Mouse (Mus musculus): ENCODE measurements around the gene Lrrc15. TPM values are rescaled to one million over a fixed set of nuclear protein-coding genes. Genes with fewer than 3 reads are reported as not detected.

Gene Lrrc15
- polyA plus RNA-seq, 1 experiment from 2014 or later, result 0.26 TPM

DNA sequence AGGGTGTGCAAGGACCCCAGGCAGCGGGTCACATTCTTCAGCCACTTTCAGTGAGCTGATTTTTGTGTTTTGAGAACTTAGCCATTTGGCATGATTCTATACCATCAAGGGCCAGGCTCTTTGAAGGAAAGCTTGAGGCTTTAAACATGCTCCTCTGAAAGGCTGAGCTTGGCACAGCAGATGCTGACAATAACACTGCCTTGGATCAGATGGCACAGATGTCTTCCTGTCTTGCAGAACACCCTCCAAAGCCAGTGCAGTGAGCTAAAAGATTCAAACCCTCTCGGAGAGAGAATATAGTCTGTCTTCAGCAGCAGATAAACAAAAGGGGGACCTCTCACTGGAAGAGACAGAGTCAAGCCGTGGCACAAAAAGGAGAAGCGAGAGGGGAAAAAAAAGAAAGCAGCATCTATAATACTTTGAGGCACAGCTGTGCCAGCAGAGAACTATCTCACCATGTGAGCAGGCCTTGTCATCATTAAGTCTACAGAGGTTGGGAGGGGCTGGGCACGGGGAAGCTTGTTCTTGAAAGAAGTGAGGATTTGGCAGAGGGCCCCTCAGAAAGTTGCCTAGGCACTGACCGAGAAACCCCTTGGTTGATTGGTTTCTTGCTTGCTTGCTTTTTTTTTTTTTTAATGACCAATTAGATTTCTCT is 11.0 kb downstream of the Lrrc15 start:
- Histone ChIP-seq H3K27me3 (peaks cover 30% of the 10 kb centered on the region), H3K4me3 (no peak overlapping the region), H3K27ac (no peak overlapping the region), H3K4me2 (no peak overlapping the region), H3K36me3 (no peaks in the 10 kb centered on the region), H3K9me3 (no peaks in the 10 kb centered on the region), H3K4me1 (replicated peaks) (peaks cover 7% of the 10 kb centered on the region), H3K9ac (no peak overlapping the region)
- ATAC-seq (ENCODE audit: low FRiP score), result no peak
- WGBS, result 53% methylated on average over 6 of the region's 6 CpGs

DNA sequence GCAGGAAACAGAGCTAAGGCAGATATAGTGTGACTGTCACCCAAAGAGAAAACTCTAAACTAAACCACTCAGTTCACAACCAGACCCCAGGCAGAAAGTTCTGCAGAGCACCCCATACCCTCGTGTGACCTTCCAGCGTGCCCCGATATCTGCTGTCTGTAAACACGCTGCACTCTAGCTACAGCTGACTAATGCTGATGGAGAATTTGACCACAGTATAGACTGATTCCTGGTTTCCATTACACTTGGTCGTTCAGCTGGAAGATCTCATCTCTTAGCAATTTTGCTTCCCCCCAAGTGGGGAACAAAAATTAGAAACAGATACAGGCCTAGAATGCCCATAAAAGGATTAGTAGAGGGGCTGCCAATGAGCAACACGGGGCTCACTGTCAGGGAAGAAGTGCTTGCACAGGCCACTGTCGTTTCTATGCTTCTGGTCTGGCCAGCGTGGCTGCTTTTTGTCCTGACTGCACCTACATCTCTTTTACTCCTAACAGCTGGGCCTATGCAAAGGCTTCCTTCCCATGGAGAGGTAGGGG is 11.8 kb downstream of the Lrrc15 start:
- Histone ChIP-seq H3K27me3 (peaks cover 29% of the 10 kb centered on the region), H3K4me3 (no peak overlapping the region), H3K9ac (no peak overlapping the region), H3K27ac (no peak overlapping the region), H3K4me1 (replicated peaks) (peaks cover 7% of the 10 kb centered on the region), H3K9me3 (no peaks in the 10 kb centered on the region), H3K36me3 (no peaks in the 10 kb centered on the region), H3K4me2 (no peak overlapping the region)
- ATAC-seq (ENCODE audit: low FRiP score), result no peak
- WGBS, result 71% methylated on average over 8 of the region's 8 CpGs

DNA sequence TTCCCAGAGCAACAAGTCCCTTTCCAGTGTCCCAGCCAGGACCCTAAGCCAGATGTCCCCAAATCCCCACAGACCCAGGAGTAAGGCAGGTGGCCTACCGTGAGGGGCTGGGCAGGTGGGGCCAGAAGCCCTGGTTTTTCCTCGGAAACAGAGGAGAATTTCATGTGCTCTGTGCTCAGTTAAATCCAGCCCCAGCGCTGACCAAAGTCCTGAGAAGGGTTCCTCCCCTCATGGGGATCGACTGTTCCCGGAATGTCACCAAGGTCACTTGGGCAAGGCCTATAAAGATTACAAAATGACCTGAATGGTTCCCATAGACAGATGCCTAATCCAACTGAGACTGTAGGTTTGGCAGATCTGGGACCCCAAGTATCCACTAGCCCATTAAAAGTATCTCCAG is 15.7 kb downstream of the Lrrc15 start, which contains the start of gene Cpn2:
TSS of gene Cpn2 (minus strand) at position 141 of the 400 bp plus-strand sequence.
- H3K4me3 ChIP-seq, result no peak within 1 kb of the TSS
- no peaks in the 10 kb centered on the region for H3K36me3 ChIP-seq
- no peak within 1 kb of the TSS for H3K27ac ChIP-seq
- H3K27me3 ChIP-seq, result peaks cover 32% of the 10 kb centered on the region
- H3K9me3 ChIP-seq, result no peaks in the 10 kb centered on the region
- H3K4me1 ChIP-seq (replicated peaks), result peaks cover 7% of the 10 kb centered on the region
- 74% methylated on average over 5 of the region's 5 CpGs for WGBS
- H3K4me2 ChIP-seq, result no peak within 1 kb of the TSS
- H3K9ac ChIP-seq, result no peak within 1 kb of the TSS
- no peak for ATAC-seq (ENCODE audit: low FRiP score)

DNA sequence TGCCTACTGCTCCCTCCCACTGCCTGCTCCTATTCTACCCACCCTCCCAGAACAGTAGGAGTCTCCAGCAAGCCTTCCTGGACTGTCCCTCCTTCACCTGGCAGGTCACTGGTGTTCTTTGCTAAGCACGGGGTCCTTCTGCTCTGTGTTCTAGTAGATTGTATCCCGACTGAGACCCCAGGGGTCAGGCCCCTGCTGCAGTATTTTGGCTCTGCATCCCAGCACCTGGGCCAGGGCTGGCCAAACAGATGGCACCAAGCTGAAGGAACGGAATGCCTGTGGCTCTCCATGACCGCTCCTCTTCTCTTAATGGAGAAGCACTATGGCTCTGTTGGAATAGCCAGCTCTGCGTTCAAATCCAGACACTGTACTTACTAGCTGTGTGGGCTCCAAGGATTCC is 16.5 kb downstream of the Lrrc15 start:
- no peak for ATAC-seq (ENCODE audit: low FRiP score)
- Histone ChIP-seq H3K9me3 (no peaks in the 10 kb centered on the region), H3K27me3 (peaks cover 32% of the 10 kb centered on the region), H3K4me1 (replicated peaks) (peaks cover 4% of the 10 kb centered on the region; the same call in 1 of the 2 replicates), H3K36me3 (no peaks in the 10 kb centered on the region), H3K4me3 (no peak overlapping the region), H3K4me2 (no peak overlapping the region), H3K9ac (no peak overlapping the region), H3K27ac (no peak overlapping the region)
- WGBS, result 78% methylated on average over 5 of the region's 5 CpGs

DNA sequence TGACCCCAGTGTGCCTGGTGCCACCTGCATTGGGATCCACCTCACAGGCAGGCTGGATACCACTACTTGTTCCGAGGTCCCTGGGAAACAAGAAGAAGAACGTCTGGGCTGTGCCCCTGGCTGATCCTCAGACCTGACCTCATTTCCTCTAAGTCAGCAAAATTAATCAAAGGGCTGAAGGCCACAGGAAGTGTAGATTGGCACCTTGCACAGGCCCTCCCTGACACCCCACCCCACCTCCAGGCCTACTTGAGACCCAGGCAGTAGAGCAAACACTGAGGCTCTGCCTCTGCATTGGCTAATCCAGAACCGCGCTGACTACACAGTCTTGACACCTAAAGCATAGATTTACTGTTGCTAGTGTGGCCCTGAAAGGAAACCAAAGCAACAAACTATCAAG is 17.4 kb downstream of the Lrrc15 start:
- Histone ChIP-seq H3K4me1 (replicated peaks) (no peaks in the 10 kb centered on the region), H3K9me3 (no peaks in the 10 kb centered on the region), H3K27ac (no peak overlapping the region), H3K27me3 (peaks cover 32% of the 10 kb centered on the region), H3K4me3 (no peak overlapping the region), H3K36me3 (no peaks in the 10 kb centered on the region), H3K9ac (no peak overlapping the region), H3K4me2 (no peak overlapping the region)
- WGBS, result 86% methylated on average over 4 of the region's 4 CpGs
- ATAC-seq (ENCODE audit: low FRiP score), result no peak

DNA sequence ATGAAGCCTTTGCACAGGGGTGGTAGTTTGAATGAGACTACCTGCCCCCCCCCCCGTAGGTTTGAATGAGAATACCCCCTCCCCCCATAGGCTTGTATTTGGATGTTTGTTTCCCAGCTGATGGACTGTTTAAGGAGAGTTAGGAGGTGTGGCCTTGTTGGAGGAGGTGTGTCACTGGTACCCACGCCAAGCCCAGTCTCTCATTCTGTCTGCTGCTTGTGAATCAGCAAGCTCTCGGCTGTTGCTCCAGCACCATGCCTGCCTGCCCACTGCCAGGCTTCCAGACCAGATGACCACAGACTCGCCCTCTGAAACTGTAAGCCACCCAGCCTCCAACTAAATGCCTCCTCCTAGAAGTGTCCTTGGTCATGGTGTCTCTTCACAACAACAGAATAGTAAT is 19.9 kb downstream of the Lrrc15 start:
- Histone ChIP-seq H3K4me2 (no peak overlapping the region), H3K9me3 (no peaks in the 10 kb centered on the region), H3K9ac (no peak overlapping the region), H3K27ac (no peak overlapping the region), H3K27me3 (peaks cover 23% of the 10 kb centered on the region; the same call in 1 of the 2 replicates), H3K36me3 (no peaks in the 10 kb centered on the region), H3K4me3 (no peak overlapping the region), H3K4me1 (replicated peaks) (no peaks in the 10 kb centered on the region)
- no peak for ATAC-seq (ENCODE audit: low FRiP score)
- WGBS, result 66% methylated on average over 4 of the region's 4 CpGs

DNA sequence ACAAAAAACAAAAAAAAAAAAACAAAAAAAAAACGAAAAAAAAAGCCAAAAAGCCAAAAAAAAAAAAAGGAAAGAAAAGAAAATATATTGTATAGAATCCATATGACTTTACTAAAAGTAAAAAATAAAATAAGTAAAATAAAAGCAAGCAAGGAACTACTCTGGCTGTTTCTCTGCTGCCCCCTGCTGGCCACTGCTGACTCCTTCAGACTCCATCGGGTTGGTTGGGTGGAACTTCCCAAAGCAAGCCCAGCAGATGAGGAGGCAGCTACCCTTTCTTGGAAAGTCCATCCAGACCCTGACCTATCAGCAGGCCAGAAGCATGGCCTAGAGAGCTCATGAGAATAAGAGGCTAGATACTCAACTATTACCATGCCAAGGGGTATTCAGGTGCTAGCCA is 20.4 kb downstream of the Lrrc15 start:
- no peaks in the 10 kb centered on the region for H3K36me3 ChIP-seq
- no peaks in the 10 kb centered on the region for H3K9me3 ChIP-seq
- H3K4me2 ChIP-seq, result no peak overlapping the region
- peaks cover 26% of the 10 kb centered on the region; the same call in 1 of the 2 replicates for H3K27me3 ChIP-seq
- H3K9ac ChIP-seq, result no peak overlapping the region
- 0% methylated on average over 2 of the region's 2 CpGs for WGBS
- no peak overlapping the region for H3K4me3 ChIP-seq
- no peak overlapping the region for H3K27ac ChIP-seq
- no peaks in the 10 kb centered on the region for H3K4me1 ChIP-seq (replicated peaks)
- ATAC-seq (ENCODE audit: low FRiP score), result no peak

DNA sequence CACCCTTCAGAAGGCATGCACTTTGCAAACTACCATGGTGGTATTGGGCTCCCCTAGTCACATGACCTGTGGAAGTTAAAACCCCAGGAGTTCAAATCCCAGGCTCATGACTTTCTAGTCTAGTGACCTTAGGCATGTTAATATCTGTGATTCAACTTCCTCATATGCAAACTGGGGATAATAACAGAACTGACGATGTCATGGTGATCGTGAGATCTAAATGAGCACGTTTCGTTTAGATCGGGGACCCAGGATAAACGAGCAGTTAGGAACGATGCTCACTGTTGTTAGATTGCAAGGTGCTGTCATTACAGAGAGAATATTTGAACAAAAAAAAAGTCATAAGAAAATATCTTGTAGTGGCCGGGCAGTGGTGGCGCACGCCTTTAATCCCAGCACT is 20.9 kb downstream of the Lrrc15 start:
- H3K27me3 ChIP-seq, result peaks cover 24% of the 10 kb centered on the region; the same call in 1 of the 2 replicates
- H3K4me2 ChIP-seq, result no peak overlapping the region
- 82% methylated on average over 10 of the region's 10 CpGs for WGBS
- ATAC-seq (ENCODE audit: low FRiP score), result no peak
- no peaks in the 10 kb centered on the region for H3K4me1 ChIP-seq (replicated peaks)
- no peak overlapping the region for H3K27ac ChIP-seq
- H3K36me3 ChIP-seq, result no peaks in the 10 kb centered on the region
- H3K9ac ChIP-seq, result no peak overlapping the region
- no peak overlapping the region for H3K4me3 ChIP-seq
- H3K9me3 ChIP-seq, result no peaks in the 10 kb centered on the region

DNA sequence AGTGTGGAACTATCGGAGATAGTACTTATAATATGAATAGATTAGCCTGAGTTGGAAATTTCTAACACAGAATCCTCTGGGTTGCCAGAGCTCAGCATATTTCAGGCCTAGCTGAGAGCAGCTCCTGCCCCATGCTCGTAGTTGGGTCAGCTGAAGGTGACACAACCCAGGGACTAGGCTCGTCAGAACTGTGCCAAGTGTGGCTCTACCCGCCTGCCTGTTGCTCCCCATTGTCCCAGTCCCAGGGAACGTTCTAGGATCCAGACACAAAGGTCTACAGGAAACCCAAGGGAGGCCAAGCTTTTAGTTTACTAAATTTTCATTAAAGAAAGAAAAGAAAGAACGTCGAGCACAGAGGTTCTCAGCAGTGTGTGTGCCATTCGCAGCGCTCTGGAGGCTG is 21.7 kb downstream of the Lrrc15 start:
- no peaks in the 10 kb centered on the region for H3K36me3 ChIP-seq
- no peak overlapping the region for H3K27ac ChIP-seq
- no peak overlapping the region for H3K4me2 ChIP-seq
- WGBS, result 85% methylated on average over 9 of the region's 9 CpGs
- no peaks in the 10 kb centered on the region for H3K4me1 ChIP-seq (replicated peaks)
- no peak overlapping the region for H3K9ac ChIP-seq
- no peak overlapping the region for H3K4me3 ChIP-seq
- no peak for ATAC-seq (ENCODE audit: low FRiP score)
- peaks cover 28% of the 10 kb centered on the region for H3K27me3 ChIP-seq
- H3K9me3 ChIP-seq, result no peaks in the 10 kb centered on the region

DNA sequence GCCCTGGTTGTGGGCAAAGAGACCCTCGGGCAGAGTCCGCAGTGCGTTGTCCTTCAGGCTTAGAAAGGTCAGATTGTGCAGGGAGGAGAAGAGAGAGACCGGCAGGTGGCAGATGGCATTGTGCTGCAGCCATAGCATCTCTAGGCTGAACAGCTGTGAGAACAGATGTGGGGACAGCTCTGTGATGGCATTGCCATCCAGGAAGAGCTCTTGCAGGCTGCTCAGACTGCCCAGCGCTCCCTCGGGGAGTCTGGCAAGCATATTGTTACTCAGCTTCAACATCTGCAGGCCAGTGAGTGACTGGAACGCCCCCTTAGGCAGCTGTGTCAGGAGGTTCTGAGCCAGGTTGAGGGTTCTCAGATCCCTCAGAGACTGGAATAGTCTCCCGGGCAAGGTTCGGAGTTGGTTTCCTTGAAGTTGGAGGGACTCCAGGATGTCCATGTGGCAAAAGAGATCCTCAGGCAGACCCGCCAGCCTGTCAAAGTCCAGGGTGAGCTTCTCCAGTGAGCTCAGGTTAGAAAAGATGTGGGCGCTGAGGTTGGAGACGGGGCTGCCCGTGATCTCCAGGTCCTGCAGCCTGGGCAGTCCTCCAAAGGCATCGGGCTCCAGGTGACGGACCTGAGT is 22.9 kb downstream of the Lrrc15 start:
- Histone ChIP-seq H3K36me3 (no peaks in the 10 kb centered on the region), H3K27me3 (peaks cover 24% of the 10 kb centered on the region), H3K4me3 (no peak overlapping the region), H3K9me3 (no peaks in the 10 kb centered on the region), H3K4me1 (replicated peaks) (0 out of 2 replicates have a peak, but pooled peaks cover 2% of the 10 kb centered on the region), H3K27ac (no peak overlapping the region), H3K9ac (no peak overlapping the region), H3K4me2 (no peak overlapping the region)
- no peak for ATAC-seq (ENCODE audit: low FRiP score)
- 90% methylated on average over 15 of the region's 15 CpGs for WGBS

DNA sequence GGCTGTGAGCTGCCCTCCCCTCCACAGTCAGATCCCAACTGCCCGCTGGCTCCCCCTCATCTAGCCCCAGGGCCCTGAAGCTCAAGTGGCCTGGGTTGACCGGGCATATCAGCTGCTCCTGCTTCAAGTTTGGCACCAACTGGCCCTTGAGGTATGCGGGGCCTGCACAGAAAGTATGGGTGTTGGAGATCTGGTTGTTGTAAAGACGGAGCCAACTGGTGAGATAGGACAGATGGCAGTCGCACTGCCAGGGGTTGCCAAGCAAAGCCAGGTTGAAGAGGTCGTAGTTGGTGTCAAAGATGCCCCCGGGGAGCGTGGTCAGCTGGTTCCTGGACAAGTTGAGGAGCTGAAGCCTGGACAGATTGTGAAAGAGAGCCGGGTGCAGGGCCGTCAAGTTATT is 23.6 kb downstream of the Lrrc15 start:
- no peak overlapping the region for H3K9ac ChIP-seq
- H3K4me1 ChIP-seq (replicated peaks), result 0 out of 2 replicates have a peak, but pooled peaks cover 2% of the 10 kb centered on the region
- no peak for ATAC-seq (ENCODE audit: low FRiP score)
- no peaks in the 10 kb centered on the region for H3K36me3 ChIP-seq
- H3K4me3 ChIP-seq, result no peak overlapping the region
- no peak overlapping the region for H3K27ac ChIP-seq
- WGBS, result 88% methylated on average over 10 of the region's 10 CpGs
- no peaks in the 10 kb centered on the region for H3K9me3 ChIP-seq
- H3K27me3 ChIP-seq, result peaks cover 30% of the 10 kb centered on the region
- H3K4me2 ChIP-seq, result no peak overlapping the region

DNA sequence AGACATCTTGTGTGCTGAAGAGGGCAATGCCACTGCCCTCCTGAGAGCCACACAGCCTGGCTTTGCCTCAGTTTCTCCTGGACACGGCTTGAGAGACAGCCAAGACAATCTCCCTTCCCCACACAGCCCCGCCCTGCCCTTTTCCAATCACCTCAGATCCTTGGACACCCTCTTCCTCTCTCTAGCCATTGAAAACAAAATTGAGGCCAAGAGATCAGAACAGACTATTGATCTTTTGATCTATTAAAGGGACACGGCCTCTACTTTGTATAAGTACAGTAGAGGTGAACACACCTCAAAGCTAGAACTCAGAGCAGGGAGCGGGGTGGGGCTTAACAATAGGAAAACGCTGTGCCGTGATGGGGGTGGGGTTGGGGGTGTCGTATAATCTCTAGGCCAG is 24.6 kb downstream of the Lrrc15 start:
- WGBS, result 92% methylated on average over 7 of the region's 7 CpGs
- Histone ChIP-seq H3K9me3 (no peaks in the 10 kb centered on the region), H3K4me3 (no peak overlapping the region), H3K27me3 (peaks cover 24% of the 10 kb centered on the region), H3K36me3 (no peaks in the 10 kb centered on the region), H3K27ac (no peak overlapping the region), H3K4me1 (replicated peaks) (0 out of 2 replicates have a peak, but pooled peaks cover 2% of the 10 kb centered on the region), H3K9ac (no peak overlapping the region), H3K4me2 (no peak overlapping the region)
- ATAC-seq (ENCODE audit: low FRiP score), result no peak

DNA sequence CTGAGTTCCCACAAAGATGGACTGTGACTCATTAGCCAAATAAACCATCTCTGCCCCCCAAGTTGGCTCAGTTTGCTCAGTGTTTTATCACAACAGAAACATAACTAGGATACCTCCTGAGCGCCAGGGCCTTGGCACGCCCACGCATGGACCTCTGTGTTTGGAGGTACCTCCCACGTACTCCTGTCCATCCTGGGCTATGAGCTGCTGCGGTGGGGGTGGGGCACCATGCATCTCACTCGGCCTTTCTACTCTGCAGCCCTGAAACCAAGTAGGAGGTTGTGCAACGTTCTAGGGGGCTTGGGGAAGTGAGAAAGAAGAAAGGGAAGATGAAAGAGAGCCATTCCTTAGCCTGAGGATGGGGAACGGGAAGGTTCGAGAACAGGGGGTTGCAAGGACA is 25.3 kb downstream of the Lrrc15 start:
- H3K27me3 ChIP-seq, result peaks cover 27% of the 10 kb centered on the region
- no peak overlapping the region for H3K4me2 ChIP-seq
- 81% methylated on average over 9 of the region's 9 CpGs for WGBS
- no peak overlapping the region for H3K4me3 ChIP-seq
- ATAC-seq (ENCODE audit: low FRiP score), result no peak
- H3K4me1 ChIP-seq (replicated peaks), result 0 out of 2 replicates have a peak, but pooled peaks cover 2% of the 10 kb centered on the region
- H3K9me3 ChIP-seq, result no peaks in the 10 kb centered on the region
- no peak overlapping the region for H3K27ac ChIP-seq
- H3K9ac ChIP-seq, result no peak overlapping the region
- no peaks in the 10 kb centered on the region for H3K36me3 ChIP-seq

All from hindbrain, embryonic 13.5 days (tissue).